Mouse (Mus musculus) layer of hippocampus, adult 2 months (tissue): ENCODE data around the gene Psap. TPM values are rescaled to one million over a fixed set of nuclear protein-coding genes. Genes with fewer than 3 reads are reported as not detected.

Source experiments
- DNase-seq, 2 experiments: peaks; one replicate each; pipeline ENCODE4 v3.0.0; 2022; ENCODE audit warnings: low spot score in 2 of 2
- H3K27ac ChIP-seq: fragments of 200-600 bp; 2 replicates; pipeline ENCODE4 v1.8.1; 2022
- H3K4me3 ChIP-seq: fragments of 200-600 bp; 2 replicates; pipeline ENCODE4 v1.8.1; 2022; ENCODE audit warnings: mild to moderate bottlenecking
- CTCF ChIP-seq: fragments of 200-600 bp; conservative IDR thresholded peaks from 2 replicates; pipeline ENCODE4 v1.8.1; 2022; ENCODE audit warnings: antibody characterized with exemption, mild to moderate bottlenecking, moderate library complexity
- total RNA-seq, 2 experiments: library from RNA; stranded (reverse); gene quantifications; 2 replicates each; pipeline ENCODE4 v1.2.3; 2021

Psap gene
- total RNA-seq, 2 experiments from 2014 or later, result 1,331 to 1,399 TPM

- no peak for DNase-seq
- no peak overlapping the region for H3K4me3 ChIP-seq
- H3K27ac ChIP-seq, result no peak overlapping the region
- TF ChIP-seq CTCF, result no peak
These were observed 8.0 kb upstream of the Psap start for GRCm38 (mm10) chr10:60269141-60270064.

- no peak for DNase-seq
- H3K27ac ChIP-seq, result no peak overlapping the region
- no peak overlapping the region for H3K4me3 ChIP-seq
- TF ChIP-seq CTCF, result no peak
These were observed 6.4 kb upstream of the Psap start for GRCm38 (mm10) chr10:60271015-60271414.

GRCm38 (mm10) chr10:60272241-60272640 is 5.2 kb upstream of the Psap start:
- H3K4me3 ChIP-seq, result no peak overlapping the region
- no peak overlapping the region for H3K27ac ChIP-seq
- TF ChIP-seq CTCF, result no peak
- no peak for DNase-seq

GRCm38 (mm10) chr10:60273382-60273781 is 4.0 kb upstream of the Psap start:
- no peak for DNase-seq
- no peak overlapping the region for H3K27ac ChIP-seq
- H3K4me3 ChIP-seq, result no peak overlapping the region
- no peak for TF ChIP-seq CTCF

GRCm38 (mm10) chr10:60278006-60278399 is 576 bp downstream of the Psap start:
- no peak for DNase-seq
- no peak for TF ChIP-seq CTCF
- peak overlapping the region; percentile 99 for H3K27ac ChIP-seq
- peak overlapping the region; percentile 78 for H3K4me3 ChIP-seq

- peak overlapping the region; percentile 99 for H3K27ac ChIP-seq
- DNase-seq, result no peak
- TF ChIP-seq CTCF, result no peak
- peak overlapping the region; percentile 78 for H3K4me3 ChIP-seq
These were observed 1.4 kb downstream of the Psap start for GRCm38 (mm10) chr10:60278786-60279185.

- TF ChIP-seq CTCF, result no peak
- peak overlapping the region; percentile 78 for H3K4me3 ChIP-seq
- DNase-seq, result no peak
- H3K27ac ChIP-seq, result peak overlapping the region; percentile 99
These were observed 2.0 kb downstream of the Psap start for GRCm38 (mm10) chr10:60279290-60279940.

- Histone ChIP-seq H3K4me3 (peak overlapping the region; percentile 78), H3K27ac (peak overlapping the region; percentile 99)
- DNase-seq, result peak; percentile 66 to 70
- no peak for TF ChIP-seq CTCF
These were observed 2.5 kb downstream of the Psap start for GRCm38 (mm10) chr10:60279941-60280301.

- peak overlapping the region; percentile 99 for H3K27ac ChIP-seq
These were observed 2.9 kb downstream of the Psap start for GRCm38 (mm10) chr10:60280353-60280752.

GRCm38 (mm10) chr10:60281571-60282050 is 4.2 kb downstream of the Psap start:
- no peak for TF ChIP-seq CTCF
- DNase-seq, result no peak
- Histone ChIP-seq H3K4me3 (peak overlapping the region; percentile 78), H3K27ac (peak overlapping the region; percentile 99)

More at GRCm38 (mm10) chr10:60280353-60280752, 2.9 kb downstream of the Psap start:
- H3K4me3 ChIP-seq, result peak overlapping the region; percentile 78
- no peak for DNase-seq
- no peak for TF ChIP-seq CTCF

- no peak; the same call in 1 of the 2 replicates for TF ChIP-seq CTCF
- H3K27ac ChIP-seq, result peak overlapping the region; percentile 99
- peak in 1 of 2 experiments; percentile 65 for DNase-seq
- H3K4me3 ChIP-seq, result peak overlapping the region; percentile 78
These were observed 4.9 kb downstream of the Psap start for GRCm38 (mm10) chr10:60282116-60283014.

- H3K4me3 ChIP-seq, result peak overlapping the region; percentile 52
- no peak for DNase-seq
- peak overlapping the region; percentile 99 for H3K27ac ChIP-seq
- TF ChIP-seq CTCF, result no peak
These were observed 6.8 kb downstream of the Psap start for GRCm38 (mm10) chr10:60284248-60284647.
